Mouse (Mus musculus) bone marrow macrophage, adult 2 months (primary cell): ENCODE results near the gene Rptn.

Source experiments
- CTCF ChIP-seq: IDR thresholded peaks from 2 replicates; pipeline ENCODE4 v1.5.1; 2012; ENCODE audit warnings: low read depth, mild to moderate bottlenecking, low read length, moderate library complexity
- POLR2A ChIP-seq: IDR thresholded peaks from 2 replicates; pipeline ENCODE4 v1.6.1; 2012; ENCODE audit warnings: mild to moderate bottlenecking, low read depth, low read length, borderline replicate concordance

DNA sequence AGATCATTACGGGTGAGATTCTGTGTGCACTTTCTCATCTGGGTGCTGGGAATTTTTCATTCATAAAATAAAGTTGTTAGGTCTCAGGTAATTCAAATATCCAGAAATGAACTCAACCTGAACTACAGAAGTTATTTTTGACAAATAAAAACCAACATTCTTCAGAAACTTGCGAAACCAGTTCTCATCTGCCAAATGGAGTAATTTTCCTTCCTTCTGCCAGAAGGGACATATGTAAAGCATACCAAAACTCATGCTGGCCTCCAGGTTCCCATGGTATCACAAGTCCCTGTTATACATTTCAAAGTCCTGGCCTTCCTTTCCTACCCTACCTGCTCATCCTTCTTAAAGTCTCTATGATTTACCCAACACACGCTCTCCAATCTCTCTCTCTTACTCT is 10.4 kb downstream of the Rptn start:
- TF ChIP-seq CTCF: no peak
- no peak for TF ChIP-seq POLR2A
